Mouse (Mus musculus) ovary, postnatal 14 days (tissue): ENCODE results near the gene Rif1.
"Not testable (repeated sequence)": the region's sequence is repeated elsewhere in the genome, so short reads cannot be mapped to it uniquely, and the experiment has no call there.

ENCODE experiments used
- DNase-seq: peaks from one replicate; pipeline ENCODE4 v3.0.0; 2022; ENCODE audit warnings: low spot score

Gene Rif1

DNA sequence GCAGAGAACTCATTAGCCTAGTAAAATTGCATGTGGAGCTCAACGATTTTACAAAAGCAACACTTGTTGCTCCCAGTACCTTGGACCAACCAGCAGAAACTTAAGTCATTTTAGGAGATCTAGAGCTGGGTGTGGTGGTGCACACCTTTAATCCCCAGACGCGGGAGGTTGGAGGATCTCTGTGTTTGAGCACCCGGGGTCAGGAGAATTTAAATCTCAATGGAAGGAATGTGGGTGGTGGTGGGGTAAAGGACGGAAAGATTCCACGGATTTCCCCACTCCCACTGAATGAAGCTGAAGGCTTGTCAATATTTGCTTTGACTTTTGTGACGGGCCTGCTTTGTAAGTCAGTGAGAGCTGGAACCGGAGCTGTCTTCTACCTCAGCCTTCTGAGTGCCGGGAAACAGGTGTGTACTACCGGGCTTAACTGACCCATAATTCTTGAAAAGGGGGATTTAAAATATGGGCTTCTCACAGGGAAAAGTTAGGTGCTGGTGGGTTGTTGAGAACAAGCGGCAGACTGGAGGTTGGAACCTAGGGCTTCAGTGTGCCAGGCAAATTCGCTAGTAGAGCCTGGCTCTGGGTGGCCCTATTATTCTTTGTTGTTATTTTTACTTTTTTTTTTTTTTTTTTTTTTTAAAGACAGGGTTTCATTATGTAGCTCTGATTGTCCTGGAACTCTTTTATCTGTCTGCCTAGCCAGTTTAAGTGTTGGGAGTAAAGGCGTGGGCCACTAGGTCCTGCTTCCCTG is 1.2 kb upstream of the Rif1 start:
- no peak for DNase-seq

- no peak for DNase-seq
Measured at GRCm38 (mm10) chr2:52072065-52072490, 554 bp upstream of the Rif1 start.

GRCm38 (mm10) chr2:52073141-52073904 is 691 bp downstream of the Rif1 start:
- no peak for DNase-seq

DNA sequence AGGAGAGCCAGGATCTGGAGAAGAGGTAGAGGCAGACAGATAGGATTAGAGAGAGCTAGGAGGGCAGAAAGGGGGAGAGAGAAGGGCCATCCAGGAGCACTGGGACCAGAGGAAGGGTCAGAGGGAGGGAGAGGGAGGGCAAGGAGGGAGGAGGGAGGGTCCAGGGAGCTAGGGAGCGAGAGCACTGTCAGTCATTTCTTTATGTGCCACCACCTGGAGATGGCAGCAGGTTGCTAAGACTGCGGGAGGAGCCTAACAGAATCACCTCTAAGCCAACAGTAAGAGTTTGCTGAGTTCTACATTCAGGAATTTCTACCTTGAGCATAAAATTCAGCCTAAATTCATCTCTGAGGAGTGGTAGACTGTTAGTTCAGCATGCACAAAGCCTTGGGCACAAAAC is 6.0 kb downstream of the Rif1 start:
- no peak for DNase-seq

- no peak for DNase-seq
Measured at GRCm38 (mm10) chr2:52084013-52084412, 11.4 kb downstream of the Rif1 start.

GRCm38 (mm10) chr2:52084571-52084970 is 11.9 kb downstream of the Rif1 start:
- no peak for DNase-seq

- DNase-seq: no peak
Measured at GRCm38 (mm10) chr2:52114086-52114485, 41.5 kb downstream of the Rif1 start.

DNA sequence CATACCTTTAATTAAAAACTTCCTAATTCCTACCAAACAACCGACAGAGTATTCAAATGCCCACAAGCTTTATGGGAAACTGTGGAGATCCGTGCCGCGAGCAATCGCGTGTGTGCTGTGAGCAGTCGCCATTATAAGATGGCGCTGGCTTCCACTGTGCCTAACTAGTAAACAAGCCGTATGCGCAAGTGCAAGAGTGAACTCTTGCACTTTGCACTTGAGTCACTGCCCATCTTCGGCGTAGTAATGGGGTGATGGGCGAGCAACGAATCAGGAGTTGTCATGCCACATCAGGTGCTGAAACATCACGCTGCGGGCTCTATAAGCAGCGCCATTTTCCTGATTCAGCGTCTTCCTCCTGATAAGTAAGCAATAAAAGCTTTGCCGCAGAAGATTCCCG is 58.7 kb downstream of the Rif1 start:
- not testable (repeated sequence) for DNase-seq

DNA sequence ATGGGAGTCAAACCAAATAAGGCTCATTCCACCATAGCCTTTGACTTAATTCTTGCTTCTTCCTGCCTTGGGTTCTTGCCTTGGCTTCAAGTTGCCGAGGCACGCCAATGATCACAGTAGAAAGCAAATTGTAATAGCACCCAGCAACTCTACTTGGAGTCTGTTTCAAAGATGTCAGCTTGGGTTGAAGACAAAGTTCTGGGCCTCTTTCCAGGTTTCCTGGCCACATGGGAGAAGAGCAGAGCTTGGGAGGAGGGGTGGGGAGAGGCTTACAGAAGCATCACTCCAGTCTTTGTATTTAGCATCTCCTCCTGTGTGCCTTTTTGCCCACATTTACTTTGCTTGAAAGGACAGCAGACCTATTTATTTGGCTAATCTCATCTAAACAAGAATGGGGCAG is 60.7 kb downstream of the Rif1 start:
- DNase-seq: no peak

- no peak for DNase-seq
Measured at GRCm38 (mm10) chr2:52153064-52153463, 80.4 kb downstream of the Rif1 start.

DNA sequence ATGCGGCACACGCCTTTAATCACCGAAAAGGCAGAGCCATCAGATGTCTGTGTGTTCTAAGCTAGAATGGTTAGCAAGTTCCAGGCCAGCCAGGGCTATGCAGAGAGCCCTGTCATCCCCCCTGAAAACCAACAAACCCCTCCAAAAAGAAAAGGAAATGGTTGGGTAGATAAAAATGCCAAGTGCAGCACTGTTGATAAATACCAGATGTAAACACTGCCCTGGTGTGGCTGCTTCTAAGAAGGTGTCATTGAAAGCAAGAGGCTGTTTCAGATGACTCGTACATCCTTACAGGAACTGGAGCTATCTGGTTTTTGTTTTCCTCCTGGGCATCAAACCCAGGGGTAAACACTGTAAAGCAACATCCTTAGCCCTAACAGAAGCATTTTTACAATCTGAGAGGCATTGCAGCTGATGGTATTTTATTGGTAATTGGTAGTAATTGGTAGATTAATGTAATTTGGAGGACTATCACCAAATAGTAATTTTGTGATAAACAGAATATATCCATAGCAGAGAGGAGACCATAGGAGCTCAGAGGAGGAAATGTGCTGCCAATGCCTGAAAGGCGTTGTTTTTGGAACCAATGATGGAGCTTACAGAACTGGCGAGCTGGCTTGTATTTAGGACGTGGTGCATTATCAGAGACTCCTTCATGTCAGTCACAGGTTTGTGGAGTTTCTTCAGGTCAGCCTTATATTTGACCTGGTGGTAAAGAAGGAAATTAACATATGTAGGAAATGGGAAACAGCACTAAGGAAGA is 96.8 kb downstream of the Rif1 start:
- no peak for DNase-seq
